Comparison of ENCODE assay signal across 9 mouse cellular contexts in genomic region chr17:25518144-25518543, GRCm38 (mm10). TPM values are rescaled to one million over a fixed set of nuclear protein-coding genes. Genes with fewer than 3 reads are reported as not detected.
DNase-seq lines count a peak whose midpoint lies in the region; ATAC-seq lines count a peak whose summit lies in the region.
"Had no signal": no experiment of that assay in that cellular context is flagged by ENCODE, and none has a peak within 500 bp of the region (broad histone marks: within the 10 kb centered on the region; RNA-seq: fewer than 3 reads in every experiment).

No protein-coding gene starts in this region.

- peaks cover 5% of the 10 kb centered on the region; the same call in 1 of the 2 replicates for H3K4me1 ChIP-seq in neural tube, embryonic 12.5 days
- peaks cover 8% of the 10 kb centered on the region; the same call in 1 of the 2 replicates for H3K4me1 ChIP-seq in hindbrain, embryonic 15.5 days (replicated peaks)
- no peaks in the 10 kb centered on the region for H3K4me1 ChIP-seq in midbrain, embryonic 11.5 days (ENCODE audit: control insufficient read depth, insufficient read depth, low read length)
- H3K4me1 ChIP-seq in intestine, embryonic 15.5 days (replicated peaks), result no peaks in the 10 kb centered on the region

- no peak overlapping the region for H3K4me3 ChIP-seq in neural tube, embryonic 12.5 days
- H3K4me3 ChIP-seq in hindbrain, embryonic 15.5 days, result no peak overlapping the region
- no peak overlapping the region for H3K4me3 ChIP-seq in midbrain, embryonic 11.5 days (ENCODE audit: low read depth, low read length)
- H3K4me3 ChIP-seq in intestine, embryonic 15.5 days (replicated peaks), result no peak overlapping the region

- peak; percentile 63; the same call in 1 of the 2 replicates for ATAC-seq in neural tube, embryonic 12.5 days (ENCODE audit: low FRiP score, low read depth)
- ATAC-seq in hindbrain, embryonic 15.5 days (ENCODE audit: low FRiP score, low read depth), result peak; percentile 62
- no peak for ATAC-seq in midbrain, embryonic 11.5 days (ENCODE audit: low FRiP score)
- ATAC-seq in intestine, embryonic 15.5 days, result no peak

- no peaks in the 10 kb centered on the region for H3K36me3 ChIP-seq in neural tube, embryonic 12.5 days
- no peaks in the 10 kb centered on the region for H3K36me3 ChIP-seq in hindbrain, embryonic 15.5 days
- H3K36me3 ChIP-seq in midbrain, embryonic 11.5 days (ENCODE audit: control insufficient read depth, insufficient read depth, low read length), result no peaks in the 10 kb centered on the region
- no peaks in the 10 kb centered on the region for H3K36me3 ChIP-seq in intestine, embryonic 15.5 days

- 74% methylated on average over 17 of the region's 17 CpGs for WGBS in neural tube, embryonic 12.5 days
- WGBS in hindbrain, embryonic 15.5 days, result 47% methylated on average over 17 of the region's 17 CpGs
- WGBS in midbrain, embryonic 11.5 days, result 91% methylated on average over 17 of the region's 17 CpGs
- 86% methylated on average over 17 of the region's 17 CpGs for WGBS in intestine, embryonic 15.5 days

- H3K4me2 ChIP-seq in neural tube, embryonic 12.5 days (replicated peaks), result no peak overlapping the region
- no peak overlapping the region for H3K4me2 ChIP-seq in hindbrain, embryonic 15.5 days
- H3K4me2 ChIP-seq in midbrain, embryonic 11.5 days, result no peak overlapping the region
- H3K4me2 ChIP-seq in intestine, embryonic 15.5 days (replicated peaks), result no peak overlapping the region

- H3K9me3 ChIP-seq in neural tube, embryonic 12.5 days, result no peaks in the 10 kb centered on the region
- H3K9me3 ChIP-seq in hindbrain, embryonic 15.5 days, result no peaks in the 10 kb centered on the region
- H3K9me3 ChIP-seq in midbrain, embryonic 11.5 days (ENCODE audit: control insufficient read depth, low read length), result no peaks in the 10 kb centered on the region
- no peaks in the 10 kb centered on the region for H3K9me3 ChIP-seq in intestine, embryonic 15.5 days

- no peaks in the 10 kb centered on the region for H3K27me3 ChIP-seq in neural tube, embryonic 12.5 days (replicated peaks)
- no peaks in the 10 kb centered on the region for H3K27me3 ChIP-seq in hindbrain, embryonic 15.5 days
- H3K27me3 ChIP-seq in midbrain, embryonic 11.5 days (ENCODE audit: control insufficient read depth, insufficient read depth, low read length), result no peaks in the 10 kb centered on the region
- no peaks in the 10 kb centered on the region for H3K27me3 ChIP-seq in intestine, embryonic 15.5 days (replicated peaks)

- no peak for DNase-seq in neural tube, embryonic 10.5 days (ENCODE audit: extremely low spot score, low spot score)
- peak; percentile 73 for DNase-seq in midbrain, embryonic 11.5 days (ENCODE audit: low spot score, missing footprints)
- DNase-seq in telencephalon, adult 2 months (ENCODE audit: low read depth, low spot score), result peak; percentile 55
- DNase-seq in urinary bladder, postnatal 36 days (ENCODE audit: low spot score in 2 of 2), result no peak
- no peak for DNase-seq in kidney, adult 8-10 months

- H3K27ac ChIP-seq in neural tube, embryonic 12.5 days, result no peak overlapping the region
- 0 out of 2 replicates have a peak overlapping the region, but pooled peaks have one; percentile 5 for H3K27ac ChIP-seq in hindbrain, embryonic 15.5 days (replicated peaks)
- H3K27ac ChIP-seq in midbrain, embryonic 11.5 days (ENCODE audit: low read depth, low read length), result no peak overlapping the region
- no peak overlapping the region for H3K27ac ChIP-seq in intestine, embryonic 15.5 days

- no peak overlapping the region for H3K9ac ChIP-seq in neural tube, embryonic 12.5 days
- no peak overlapping the region for H3K9ac ChIP-seq in hindbrain, embryonic 15.5 days
- H3K9ac ChIP-seq in midbrain, embryonic 11.5 days (ENCODE audit: low read length), result no peak overlapping the region
- no peak overlapping the region for H3K9ac ChIP-seq in intestine, embryonic 15.5 days

RNA-seq across cellular contexts. Expression of gene Sstr5, which starts 21.1 kb away (rescaled TPM):
- 0.18 TPM in 1 of 2 replicates, not detected in the other for polyA plus RNA-seq in neural tube, embryonic 12.5 days (2016; fragmentation: Nextera tagmentation; extraction: Ambion mirVana)
- 0.64 and 0.77 TPM in 2 replicates for polyA plus RNA-seq in hindbrain, embryonic 15.5 days (2015; fragmentation: Nextera tagmentation; extraction: Ambion mirVana)
- not detected in 2 replicates for polyA plus RNA-seq in midbrain, embryonic 11.5 days (2014; fragmentation: Nextera tagmentation; extraction: Ambion mirVana)
- 0.49 and 0.73 TPM in 2 replicates for polyA plus RNA-seq in intestine, embryonic 15.5 days (2015; fragmentation: Nextera tagmentation; extraction: Ambion mirVana)
- polyA plus RNA-seq: liver, embryonic 16.5 days had no signal

RNA-seq across cellular contexts. Expression of gene Sox8, which starts 52.3 kb away (rescaled TPM):
- polyA plus RNA-seq in neural tube, embryonic 12.5 days (2016; fragmentation: Nextera tagmentation; extraction: Ambion mirVana), result 8.1 and 9.5 TPM in 2 replicates
- 17.8 and 23.8 TPM in 2 replicates for polyA plus RNA-seq in hindbrain, embryonic 15.5 days (2015; fragmentation: Nextera tagmentation; extraction: Ambion mirVana)
- 2.0 and 2.1 TPM in 2 replicates for polyA plus RNA-seq in midbrain, embryonic 11.5 days (2014; fragmentation: Nextera tagmentation; extraction: Ambion mirVana)
- polyA plus RNA-seq in intestine, embryonic 15.5 days (2015; fragmentation: Nextera tagmentation; extraction: Ambion mirVana), result 5.8 and 6.1 TPM in 2 replicates

Comparison
In these comparisons a context has a peak if more than half of its experiments do, and no peak if none do; other contexts are left out.
1. ATAC-seq: peak in neural tube, embryonic 12.5 days (single experiment) and hindbrain, embryonic 15.5 days (single experiment); none in midbrain, embryonic 11.5 days (single experiment) and intestine, embryonic 15.5 days (single experiment).
2. DNase-seq: peak in midbrain, embryonic 11.5 days (single experiment) and telencephalon, adult 2 months (single experiment); none in neural tube, embryonic 10.5 days (single experiment), urinary bladder, postnatal 36 days (0 of 2) and kidney, adult 8-10 months (0 of 2).